Mouse (Mus musculus) ES-E14 (cell line): ENCODE results near the gene Gm38392. TPM values are rescaled to one million over a fixed set of nuclear protein-coding genes. Genes with fewer than 3 reads are reported as not detected.
A peak's percentile ranks its signal among the peaks of the same experiment; 100 is the strongest.

Source experiments
- DNase-seq: peaks from one replicate; pipeline ENCODE4 v3.0.0-alpha.2; 2013; ENCODE audit warnings: low read depth, low spot score
- H3K27ac ChIP-seq: 2 replicates; pipeline ENCODE4 v1.5.1; 2012; ENCODE audit warnings: low read depth, mild to moderate bottlenecking, low read length, moderate library complexity, mixed read lengths; ENCODE audit not compliant: poor library complexity, insufficient read depth, severe bottlenecking
- H3K36me3 ChIP-seq: 2 replicates; pipeline ENCODE4 v1.6.1; 2012; ENCODE audit warnings: mild to moderate bottlenecking, low read length, moderate library complexity, mixed read lengths; ENCODE audit not compliant: control insufficient read depth, poor library complexity, insufficient read depth, severe bottlenecking
- H3K4me1 ChIP-seq, 2 experiments: fragments of 150-350 bp in 1 of 2; sonication (generic) in 1 of 2; 2 replicates each; pipeline ENCODE4 v1.6.1; 2012; ENCODE audit warnings: low read length in 2 of 2, mild to moderate bottlenecking in 1 of 2, mixed read lengths in 1 of 2; ENCODE audit not compliant: control insufficient read depth in 2 of 2, insufficient read depth in 2 of 2, poor library complexity in 1 of 2
- H3K4me3 ChIP-seq, 2 experiments: fragments of 150-350 bp in 1 of 2; sonication (generic) in 1 of 2; 2 replicates each; pipeline ENCODE4 v1.5.1; 2012; ENCODE audit warnings: low read length in 2 of 2, low read depth in 1 of 2, mild to moderate bottlenecking in 1 of 2, mixed read lengths in 1 of 2; ENCODE audit not compliant: insufficient read depth in 1 of 2, poor library complexity in 1 of 2, severe bottlenecking in 1 of 2
- H3K9ac ChIP-seq: 2 replicates; pipeline ENCODE4 v1.6.1; 2012; ENCODE audit warnings: low read depth, mild to moderate bottlenecking, low read length, mixed read lengths; ENCODE audit not compliant: poor library complexity, insufficient read depth, severe bottlenecking
- H3K9me3 ChIP-seq: fragments of 150-350 bp; sonication (generic); 2 replicates; pipeline ENCODE4 v1.6.1; 2012; ENCODE audit warnings: low read depth, mild to moderate bottlenecking, low read length; ENCODE audit not compliant: control insufficient read depth, insufficient read depth
- CHD2 ChIP-seq: IDR thresholded peaks from 2 replicates; pipeline ENCODE4 v1.6.1; 2014; ENCODE audit warnings: mild to moderate bottlenecking, low read depth, low read length, inconsistent platforms
- HCFC1 ChIP-seq: IDR thresholded peaks from 2 replicates; pipeline ENCODE4 v1.6.1; 2012; ENCODE audit warnings: low read length, inconsistent platforms, borderline replicate concordance; ENCODE audit not compliant: insufficient read depth
- MAFK ChIP-seq: IDR thresholded peaks from 2 replicates; pipeline ENCODE4 v1.6.1; 2014; ENCODE audit warnings: mild to moderate bottlenecking, low read depth, low read length, inconsistent platforms; ENCODE audit not compliant: insufficient read depth
- ZC3H11A ChIP-seq: IDR thresholded peaks from 2 replicates; pipeline ENCODE4 v1.6.1; 2012; ENCODE audit warnings: low read depth, mild to moderate bottlenecking, inconsistent platforms, low read length, borderline replicate concordance
- ZNF384 ChIP-seq: IDR thresholded peaks from 2 replicates; pipeline ENCODE4 v1.6.1; 2012; ENCODE audit warnings: low read depth, low read length, inconsistent platforms
- in situ Hi-C, 2 experiments: fragments of 600-800 bp; cut with MboI; formaldehyde crosslinking; loops; one replicate each; pipeline ENCODE4 v1.15.1; 2025; ENCODE audit warnings: low sequenced_read_pairs in 2 of 2, inconsistent platforms in 1 of 2; ENCODE audit not compliant: unreplicated experiment in 2 of 2
- total RNA-seq: library from RNA; depleted of rRNA; stranded (reverse); fragments of 300-350 nt; gene quantifications from 2 replicates; pipeline ENCODE4 v1.2.3, GENCODE M21; 2012

Gm38392 gene
- total RNA-seq, 1 experiment: 2.4 TPM

DNA sequence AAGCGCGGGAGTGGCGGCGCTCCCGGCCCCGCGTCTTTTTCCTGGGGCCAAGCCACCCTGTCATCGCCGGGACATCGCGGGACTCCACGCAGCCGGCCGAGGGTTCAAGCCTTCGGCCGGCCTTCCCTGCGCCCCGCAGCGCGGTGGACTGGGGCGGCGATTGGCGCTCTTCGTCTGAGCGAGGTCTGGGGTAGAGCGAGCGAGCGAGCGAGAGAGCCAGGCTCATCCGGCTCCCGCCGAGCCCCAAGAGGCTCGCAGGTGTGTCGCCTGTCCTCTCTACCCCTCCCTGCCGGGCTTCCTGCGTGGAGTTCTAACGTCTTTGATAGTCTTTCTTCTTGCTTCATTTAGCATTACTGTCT, 86.1 kb downstream of the Gm38392 start:
- DNase-seq: no peak
- H3K4me3 ChIP-seq: peak overlapping the region; percentile 49 to 56
- peak overlapping the region; percentile 59 for H3K9ac ChIP-seq
- TF ChIP-seq HCFC1 (no peak), ZC3H11A (no peak), MAFK (no peak), CHD2 (no peak), ZNF384 (no peak)
- H3K9me3 ChIP-seq: no peaks in the 10 kb centered on the region
- no peaks in the 10 kb centered on the region for H3K36me3 ChIP-seq
- in situ Hi-C loops: no loop called here
- H3K27ac ChIP-seq: no peak overlapping the region
- H3K4me1 ChIP-seq: 0 out of 4 replicates have a peak, but pooled peaks cover 0 to 2% of the 10 kb centered on the region in 2 experiments

DNA sequence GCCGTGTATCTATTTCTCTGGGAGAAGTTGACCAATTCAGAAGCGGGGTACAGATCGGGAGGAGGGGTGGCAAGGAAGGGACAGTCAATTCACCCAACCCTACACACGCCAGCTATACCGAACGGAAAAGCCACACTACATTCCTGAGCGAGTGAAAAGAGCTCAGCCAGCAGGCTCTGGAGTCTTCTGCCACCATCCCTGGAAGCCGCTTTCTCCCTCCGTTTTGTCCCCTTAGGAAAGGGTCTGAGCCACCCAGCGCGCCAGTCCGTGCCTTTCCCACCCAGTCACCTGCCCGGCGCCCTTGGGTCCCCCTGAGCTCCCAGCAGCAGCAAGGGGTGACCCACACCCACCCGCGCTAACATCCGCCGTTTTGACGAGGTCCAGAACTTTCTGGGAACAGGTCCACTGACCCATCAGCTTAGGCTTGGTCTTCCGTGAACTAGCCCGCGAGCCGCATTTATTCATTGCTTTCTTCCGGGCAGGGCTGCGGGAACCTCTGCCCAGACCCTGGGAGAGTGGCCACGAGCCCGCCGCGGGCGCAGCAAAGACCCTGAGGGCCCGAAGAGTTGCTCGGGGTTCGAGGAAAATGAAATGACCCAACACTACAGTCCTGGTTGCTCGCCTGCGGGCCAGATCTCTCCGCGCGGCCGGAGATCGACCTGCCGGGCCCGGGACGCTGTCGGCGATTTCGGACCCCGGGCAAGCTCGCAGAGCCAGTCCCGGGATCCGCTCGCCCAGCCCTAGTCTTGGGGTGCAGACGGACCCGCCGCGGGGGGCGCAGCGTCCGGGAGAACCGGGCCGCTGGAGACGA, 86.6 kb downstream of the Gm38392 start:
- H3K9me3 ChIP-seq: no peaks in the 10 kb centered on the region
- in situ Hi-C loops: no loop called here
- 0 out of 4 replicates have a peak, but pooled peaks cover 0 to 2% of the 10 kb centered on the region in 2 experiments for H3K4me1 ChIP-seq
- peak overlapping the region; percentile 49 to 56 for H3K4me3 ChIP-seq
- TF ChIP-seq CHD2 (no peak), HCFC1 (no peak), MAFK (no peak), ZNF384 (no peak), ZC3H11A (no peak)
- H3K9ac ChIP-seq: peak overlapping the region; percentile 59
- no peaks in the 10 kb centered on the region for H3K36me3 ChIP-seq
- DNase-seq: no peak
- no peak overlapping the region for H3K27ac ChIP-seq

DNA sequence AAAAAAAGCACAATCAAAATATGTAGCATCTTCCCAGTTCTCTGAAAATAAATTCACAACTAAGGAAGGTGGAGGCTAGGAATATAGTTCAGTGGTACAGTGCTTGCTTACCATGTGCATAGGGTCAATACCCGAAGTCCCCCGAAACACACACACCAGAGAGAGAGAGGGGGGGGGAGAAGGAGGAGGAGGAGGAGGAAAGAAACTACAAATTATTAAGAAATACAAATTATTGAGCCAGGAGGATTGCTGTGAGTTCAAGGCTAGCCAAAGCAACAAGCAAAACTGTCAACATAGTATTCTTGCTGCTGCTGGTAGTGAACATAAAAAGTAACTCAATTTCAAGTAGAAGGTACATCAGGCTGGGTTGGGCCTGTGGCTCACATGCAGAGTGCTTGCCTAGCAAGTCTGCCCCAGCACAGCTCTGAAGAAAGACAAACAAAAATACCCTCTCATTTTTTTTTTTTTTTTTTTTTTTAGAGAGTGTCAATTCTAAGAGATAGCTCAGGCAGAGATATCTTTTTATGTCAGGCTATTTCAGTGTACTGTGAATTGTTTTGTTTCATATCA, 87.4 kb downstream of the Gm38392 start:
- no peaks in the 10 kb centered on the region for H3K36me3 ChIP-seq
- H3K27ac ChIP-seq: no peak overlapping the region
- H3K9me3 ChIP-seq: no peaks in the 10 kb centered on the region
- no peak overlapping the region for H3K4me3 ChIP-seq
- no peak for DNase-seq
- TF ChIP-seq ZC3H11A (no peak), CHD2 (no peak), MAFK (no peak), ZNF384 (0 out of 2 replicates have a peak, but pooled peaks have one; percentile 24)
- no peak overlapping the region for H3K9ac ChIP-seq
- in situ Hi-C loops: loop anchor here in 1 of 2 experiments (10.0 kb wide), 1 partner anchor 45 kb away; no protein-coding TSS in a partner anchor
- H3K4me1 ChIP-seq: 0 out of 4 replicates have a peak, but pooled peaks cover 0 to 2% of the 10 kb centered on the region in 2 experiments

DNA sequence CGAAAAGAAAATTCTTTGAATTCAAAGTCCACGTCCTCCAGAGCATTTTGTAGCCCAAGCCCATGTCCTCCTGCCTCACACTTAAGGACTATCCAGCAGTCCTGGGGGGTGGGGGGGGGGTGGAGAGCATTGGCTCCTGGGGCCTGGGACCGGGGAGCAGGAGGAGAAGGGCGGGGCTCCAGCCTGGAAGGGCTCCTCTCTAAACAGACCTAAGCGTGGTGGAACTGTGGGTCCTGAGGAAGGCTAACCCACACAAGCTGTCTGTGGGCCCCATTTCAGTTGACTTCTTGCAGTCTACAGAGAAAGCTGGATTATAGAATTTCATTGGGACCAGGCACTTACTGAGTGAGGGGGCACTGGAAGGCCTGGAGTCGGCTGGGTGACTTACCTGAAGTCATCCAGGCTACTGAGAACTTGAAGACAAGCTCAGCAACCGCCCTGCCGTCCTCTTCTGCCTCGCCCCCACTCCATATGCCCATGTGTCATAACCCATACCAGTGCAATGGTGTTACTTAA, 88.4 kb downstream of the Gm38392 start:
- H3K4me1 ChIP-seq: 0 out of 4 replicates have a peak, but pooled peaks cover 0 to 2% of the 10 kb centered on the region in 2 experiments

More for the DNA sequence above, 88.4 kb downstream of the Gm38392 start:
- Histone ChIP-seq H3K27ac (no peak overlapping the region), H3K4me3 (no peak overlapping the region), H3K9ac (no peak overlapping the region), H3K36me3 (no peaks in the 10 kb centered on the region), H3K9me3 (no peaks in the 10 kb centered on the region)
- DNase-seq: no peak
- in situ Hi-C loops: loop anchor here in 1 of 2 experiments (10.0 kb wide), 1 partner anchor 46 kb away; no protein-coding TSS in a partner anchor
- TF ChIP-seq ZC3H11A (no peak), CHD2 (no peak), HCFC1 (no peak), ZNF384 (no peak)
